Mouse (Mus musculus): ENCODE measurements at regions not wholly inside any gene's neighbourhood (a gene's known extent, or its start where the extent isn't known, plus 50 kb on each side); places are given as distances from the start of the nearest gene placed in this dataset.

DNA sequence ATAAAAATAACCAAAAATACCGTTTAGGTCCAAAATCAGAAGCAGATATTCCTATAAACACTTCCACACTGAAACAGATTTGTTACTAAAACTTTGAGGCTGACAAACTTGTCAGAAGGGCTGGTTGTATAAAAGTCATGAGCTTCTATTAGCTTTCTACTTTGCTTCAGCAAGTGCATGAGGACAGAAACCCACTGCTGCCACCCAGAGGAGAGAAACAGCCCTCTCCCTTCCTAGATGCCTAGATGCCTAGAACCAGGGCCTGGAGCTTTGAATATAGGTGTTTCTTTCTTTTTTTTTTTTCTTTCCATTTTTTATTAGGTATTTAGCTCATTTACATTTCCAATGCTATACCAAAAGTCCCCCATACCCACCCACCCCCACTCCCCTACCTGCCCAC, 406.9 kb upstream of the Gpc5 start:
- Histone ChIP-seq H3K4me3 (ENCODE audit: low read depth, low read length) (no peak overlapping the region), H3K27ac (ENCODE audit: low read depth) (no peak overlapping the region), H3K27me3 (ENCODE audit: insufficient read depth, low read length) (no peaks in the 10 kb centered on the region), H3K4me2 (ENCODE audit: low read depth, low read length) (no peak overlapping the region), H3K4me1 (ENCODE audit: insufficient read depth) (no peaks in the 10 kb centered on the region), H3K9me3 (ENCODE audit: low read length) (no peaks in the 10 kb centered on the region), H3K36me3 (replicated peaks; ENCODE audit: insufficient read depth, low read length) (no peaks in the 10 kb centered on the region), H3K9ac (replicated peaks) (no peak overlapping the region)
- DNase-seq (no peak), ATAC-seq (no peak)
- WGBS (ENCODE audit: insufficient replicate concordance): 65% methylated on average over 1 of the region's 1 CpGs
- peak; percentile 39 for TF ChIP-seq CTCF (IDR thresholded peaks at IDR 0.05; ENCODE audit: low read depth)
- TF ChIP-seq EP300 (IDR thresholded peaks at IDR 0.05; ENCODE audit: low read depth): no peak

DNA sequence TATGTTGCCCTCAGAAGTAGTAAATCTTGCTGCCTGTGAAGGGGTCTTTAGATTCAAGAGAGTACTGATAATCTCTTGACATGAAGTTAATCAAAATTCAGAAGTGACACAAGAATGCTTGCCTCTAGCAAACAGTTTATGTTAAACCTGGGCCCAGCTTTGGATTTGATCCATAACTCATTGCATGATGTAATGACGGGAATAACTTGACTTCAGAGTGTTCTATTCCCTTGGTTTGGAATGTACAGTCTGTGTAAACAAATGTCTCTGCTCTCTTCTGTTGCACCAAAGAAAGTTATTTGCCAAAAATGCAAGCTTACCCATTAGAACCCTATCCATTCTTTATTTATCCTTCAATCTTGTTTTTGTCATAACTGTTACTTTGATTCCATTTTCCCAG, 397.1 kb upstream of the Gpc5 start:
- no peak overlapping the region for H3K27ac ChIP-seq (ENCODE audit: low read depth)
- no peak for DNase-seq
- TF ChIP-seq EP300 (IDR thresholded peaks at IDR 0.05; ENCODE audit: low read depth) (no peak), CTCF (IDR thresholded peaks at IDR 0.05; ENCODE audit: low read depth) (no peak)
- WGBS (ENCODE audit: insufficient replicate concordance): 60% methylated on average over 1 of the region's 1 CpGs
- ATAC-seq: no peak
- no peak overlapping the region for H3K9ac ChIP-seq (replicated peaks)
- no peaks in the 10 kb centered on the region for H3K36me3 ChIP-seq (replicated peaks; ENCODE audit: insufficient read depth, low read length)
- no peaks in the 10 kb centered on the region for H3K9me3 ChIP-seq (ENCODE audit: low read length)
- no peaks in the 10 kb centered on the region for H3K4me1 ChIP-seq (ENCODE audit: insufficient read depth)
- H3K4me3 ChIP-seq (ENCODE audit: low read depth, low read length): no peak overlapping the region
- H3K4me2 ChIP-seq (ENCODE audit: low read depth, low read length): no peak overlapping the region
- H3K27me3 ChIP-seq (ENCODE audit: insufficient read depth, low read length): no peaks in the 10 kb centered on the region

DNA sequence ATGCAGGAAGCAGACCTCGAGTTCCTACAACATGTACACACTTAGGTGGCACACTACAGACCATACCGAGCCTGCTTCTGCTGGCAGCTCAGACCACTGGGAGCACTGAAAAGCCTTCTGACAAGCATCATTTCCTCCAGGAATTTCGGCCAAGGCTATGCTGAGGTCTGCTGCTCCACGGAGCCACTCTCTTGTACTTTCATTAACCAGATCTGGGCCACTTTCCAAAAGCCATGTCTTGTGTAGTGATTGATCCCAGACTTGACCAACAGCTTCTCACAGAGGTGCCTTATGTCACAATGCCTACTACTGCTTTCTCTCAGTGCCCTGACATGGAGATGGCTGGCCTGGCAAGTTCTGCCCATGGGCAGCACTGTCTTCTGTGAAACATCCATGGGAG, 394.5 kb upstream of the Gpc5 start:
- Histone ChIP-seq H3K27me3 (ENCODE audit: insufficient read depth, low read length) (no peaks in the 10 kb centered on the region), H3K36me3 (replicated peaks; ENCODE audit: insufficient read depth, low read length) (no peaks in the 10 kb centered on the region), H3K9me3 (ENCODE audit: low read length) (no peaks in the 10 kb centered on the region), H3K4me2 (ENCODE audit: low read depth, low read length) (no peak overlapping the region), H3K27ac (ENCODE audit: low read depth) (no peak overlapping the region), H3K9ac (replicated peaks) (no peak overlapping the region), H3K4me3 (ENCODE audit: low read depth, low read length) (no peak overlapping the region), H3K4me1 (ENCODE audit: insufficient read depth) (no peaks in the 10 kb centered on the region)
- ATAC-seq (no peak), DNase-seq (no peak)
- no peak for TF ChIP-seq EP300 (IDR thresholded peaks at IDR 0.05; ENCODE audit: low read depth)
- no peak for TF ChIP-seq CTCF (IDR thresholded peaks at IDR 0.05; ENCODE audit: low read depth)
- WGBS (ENCODE audit: insufficient replicate concordance): 57% methylated on average over 4 of the region's 4 CpGs

DNA sequence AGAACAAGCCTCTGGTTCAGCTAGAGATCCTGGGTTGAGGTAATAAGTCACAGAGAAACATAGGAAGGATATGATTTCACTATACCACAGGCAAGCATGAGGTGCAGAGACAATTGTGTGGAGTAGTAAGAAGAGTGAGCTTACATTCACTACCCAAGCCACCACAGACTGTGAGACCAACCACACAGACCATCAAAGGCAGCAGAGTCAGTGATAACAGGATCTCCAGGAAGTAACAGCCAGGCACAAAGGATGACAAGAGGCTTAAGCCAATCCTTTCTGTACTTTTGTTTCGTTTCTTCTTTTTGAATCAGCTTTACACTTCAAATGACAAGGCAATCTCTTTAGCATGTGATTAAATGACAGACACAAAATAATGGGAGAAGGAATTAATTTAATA, 368.9 kb upstream of the Gpc5 start:
- Histone ChIP-seq H3K4me2 (ENCODE audit: low read depth, low read length) (no peak overlapping the region), H3K4me1 (ENCODE audit: insufficient read depth) (no peaks in the 10 kb centered on the region), H3K4me3 (ENCODE audit: low read depth, low read length) (no peak overlapping the region), H3K36me3 (replicated peaks; ENCODE audit: insufficient read depth, low read length) (no peaks in the 10 kb centered on the region), H3K27ac (ENCODE audit: low read depth) (no peak overlapping the region), H3K9me3 (ENCODE audit: low read length) (no peaks in the 10 kb centered on the region), H3K27me3 (ENCODE audit: insufficient read depth, low read length) (no peaks in the 10 kb centered on the region), H3K9ac (replicated peaks) (no peak overlapping the region)
- DNase-seq: no peak
- no peak for ATAC-seq
- WGBS (ENCODE audit: insufficient replicate concordance): 15% methylated on average over 1 of the region's 1 CpGs
- TF ChIP-seq CTCF (IDR thresholded peaks at IDR 0.05; ENCODE audit: low read depth) (no peak), EP300 (IDR thresholded peaks at IDR 0.05; ENCODE audit: low read depth) (no peak)

DNA sequence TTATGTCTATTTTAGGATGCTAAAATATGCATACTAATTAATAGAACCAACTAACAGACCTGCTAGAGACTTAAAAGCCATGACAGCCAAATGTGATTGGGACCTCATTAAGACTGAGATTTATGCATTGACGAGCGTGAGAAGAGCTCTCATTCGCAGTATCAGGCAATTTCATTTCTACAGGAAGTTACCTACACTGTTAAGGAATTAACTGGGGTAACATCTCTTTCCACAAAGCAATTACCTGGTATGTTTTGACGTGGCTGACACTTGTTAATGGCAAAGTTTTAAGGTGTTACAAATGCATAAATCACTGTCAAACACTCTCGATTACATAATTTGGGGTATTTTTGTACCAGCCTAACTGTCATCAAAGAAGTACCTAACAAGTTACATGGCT, 324.7 kb upstream of the Gpc5 start:
- no peak for ATAC-seq
- H3K4me2 ChIP-seq (ENCODE audit: low read depth, low read length): no peak overlapping the region
- H3K9me3 ChIP-seq (ENCODE audit: low read length): no peaks in the 10 kb centered on the region
- no peak overlapping the region for H3K27ac ChIP-seq (ENCODE audit: low read depth)
- H3K4me1 ChIP-seq (ENCODE audit: insufficient read depth): no peaks in the 10 kb centered on the region
- no peaks in the 10 kb centered on the region for H3K36me3 ChIP-seq (replicated peaks; ENCODE audit: insufficient read depth, low read length)
- no peaks in the 10 kb centered on the region for H3K27me3 ChIP-seq (ENCODE audit: insufficient read depth, low read length)
- TF ChIP-seq CTCF (IDR thresholded peaks at IDR 0.05; ENCODE audit: low read depth): no peak
- TF ChIP-seq EP300 (IDR thresholded peaks at IDR 0.05; ENCODE audit: low read depth): no peak
- no peak overlapping the region for H3K4me3 ChIP-seq (ENCODE audit: low read depth, low read length)
- WGBS (ENCODE audit: insufficient replicate concordance): 75% methylated on average over 5 of the region's 5 CpGs
- no peak overlapping the region for H3K9ac ChIP-seq (replicated peaks)
- no peak for DNase-seq

DNA sequence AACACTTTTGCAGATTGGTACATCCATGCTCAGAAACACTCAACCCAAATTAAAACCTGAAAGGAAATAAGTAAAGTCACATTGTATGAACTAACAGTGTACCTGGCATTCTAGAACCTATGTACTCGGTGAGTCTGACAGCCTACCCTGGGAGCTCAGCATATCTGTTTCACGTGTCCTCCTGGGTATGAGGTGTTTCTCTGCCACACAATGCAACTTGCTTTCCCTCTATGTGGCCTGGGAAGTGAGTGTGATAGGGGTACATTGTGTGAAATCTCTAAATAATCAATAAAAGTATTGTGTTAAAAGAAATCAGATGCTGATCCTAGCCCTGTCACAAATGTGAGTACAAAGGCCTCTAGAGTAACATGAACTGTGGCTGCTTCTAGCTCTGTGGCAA, 315.3 kb upstream of the Gpc5 start:
- TF ChIP-seq CTCF (IDR thresholded peaks at IDR 0.05; ENCODE audit: low read depth): no peak
- no peak for TF ChIP-seq EP300 (IDR thresholded peaks at IDR 0.05; ENCODE audit: low read depth)
- Histone ChIP-seq H3K4me3 (ENCODE audit: low read depth, low read length) (no peak overlapping the region), H3K36me3 (replicated peaks; ENCODE audit: insufficient read depth, low read length) (no peaks in the 10 kb centered on the region), H3K4me1 (ENCODE audit: insufficient read depth) (no peaks in the 10 kb centered on the region), H3K27ac (ENCODE audit: low read depth) (no peak overlapping the region), H3K4me2 (ENCODE audit: low read depth, low read length) (no peak overlapping the region), H3K9ac (replicated peaks) (no peak overlapping the region), H3K9me3 (ENCODE audit: low read length) (no peaks in the 10 kb centered on the region), H3K27me3 (ENCODE audit: insufficient read depth, low read length) (no peaks in the 10 kb centered on the region)
- ATAC-seq (no peak), DNase-seq (no peak)
- 52% methylated on average over 2 of the region's 2 CpGs for WGBS (ENCODE audit: insufficient replicate concordance)

DNA sequence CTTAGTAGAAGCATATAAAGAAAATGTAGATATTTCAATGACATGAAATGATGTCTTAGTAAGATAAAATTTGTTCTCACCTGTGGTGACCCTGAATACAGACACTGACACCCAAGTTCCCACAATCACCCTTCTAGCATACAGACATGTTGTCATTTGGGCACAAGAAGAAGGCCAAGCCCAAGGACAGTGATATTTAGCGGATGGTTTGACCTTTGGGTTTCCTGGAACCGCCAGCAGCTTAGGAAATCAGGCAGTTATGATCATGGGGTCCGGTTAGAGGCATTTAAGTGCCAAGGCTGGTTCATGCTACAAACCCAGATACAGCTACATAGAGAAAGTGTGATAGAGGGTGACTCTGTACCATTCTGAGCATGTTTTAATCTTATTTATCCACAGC, 310.2 kb upstream of the Gpc5 start:
- WGBS (ENCODE audit: insufficient replicate concordance): 63% methylated on average over 3 of the region's 3 CpGs
- no peak for ATAC-seq

More for the DNA sequence above, 310.2 kb upstream of the Gpc5 start:
- Histone ChIP-seq H3K9ac (replicated peaks) (no peak overlapping the region), H3K4me2 (ENCODE audit: low read depth, low read length) (no peak overlapping the region), H3K27ac (ENCODE audit: low read depth) (no peak overlapping the region), H3K4me1 (ENCODE audit: insufficient read depth) (no peaks in the 10 kb centered on the region), H3K9me3 (ENCODE audit: low read length) (no peaks in the 10 kb centered on the region), H3K4me3 (ENCODE audit: low read depth, low read length) (no peak overlapping the region), H3K36me3 (replicated peaks; ENCODE audit: insufficient read depth, low read length) (no peaks in the 10 kb centered on the region), H3K27me3 (ENCODE audit: insufficient read depth, low read length) (no peaks in the 10 kb centered on the region)
- no peak for DNase-seq
- TF ChIP-seq EP300 (IDR thresholded peaks at IDR 0.05; ENCODE audit: low read depth) (no peak), CTCF (IDR thresholded peaks at IDR 0.05; ENCODE audit: low read depth) (no peak)

Measured in liver, postnatal 0 days (tissue).